Mouse (Mus musculus): ENCODE data around the gene Sgcb. TPM values are rescaled to one million over a fixed set of nuclear protein-coding genes. Genes with fewer than 3 reads are reported as not detected.

Sgcb gene
- 38.1 and 39.7 TPM in 2 replicates for polyA plus RNA-seq (2015; fragmentation: Nextera tagmentation; extraction: Ambion mirVana)

DNA sequence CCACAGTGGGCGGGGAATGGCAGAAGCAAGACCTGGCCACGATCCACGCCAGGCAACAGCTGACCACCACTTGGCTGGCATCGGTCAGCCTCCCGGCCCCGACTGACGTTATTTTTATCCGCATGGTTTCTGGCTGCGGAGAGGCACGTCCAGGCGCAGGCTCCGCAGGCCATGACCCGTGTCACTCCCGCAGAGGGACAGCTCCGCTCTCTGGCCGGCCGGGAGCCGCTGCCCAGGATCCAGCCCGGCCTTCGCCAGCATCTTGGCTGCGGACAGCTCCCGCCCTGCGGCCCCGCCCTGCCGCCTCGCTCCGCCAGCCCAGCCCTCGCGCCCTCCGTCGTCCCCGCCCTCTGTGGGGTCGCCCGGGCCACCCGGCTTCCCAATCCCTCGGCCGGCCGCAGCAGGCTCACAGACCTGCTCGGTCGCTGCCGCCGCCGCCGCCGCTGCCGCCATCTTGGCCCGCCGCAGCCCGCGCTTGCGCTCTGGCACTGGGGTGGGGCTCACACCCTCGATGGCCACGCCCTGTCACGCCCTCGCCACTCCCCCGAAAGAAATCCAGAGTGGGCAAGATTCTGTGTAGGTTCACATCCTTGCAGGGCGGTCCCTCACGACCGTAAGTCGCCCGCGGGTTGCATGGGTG lies at the start of gene Sgcb:
Gene Sgcb, minus strand, starts transcription at position 530 of the 640 bp plus-strand sequence.
- Histone ChIP-seq H3K9me3 (no peaks in the 10 kb centered on the region), H3K4me1 (replicated peaks) (peaks cover 31% of the 10 kb centered on the region), H3K36me3 (peaks cover 4% of the 10 kb centered on the region), H3K4me3 (peak within 1 kb of the TSS; percentile 86), H3K27ac (replicated peaks) (peak within 1 kb of the TSS; percentile 72), H3K27me3 (peaks cover 52% of the 10 kb centered on the region), H3K9ac (peak within 1 kb of the TSS; percentile 92), H3K4me2 (peak within 1 kb of the TSS; percentile 85)
- under 1% methylated on average over 46 of the region's 62 CpGs for WGBS
- ATAC-seq (ENCODE audit: low read depth): peak; percentile 80

DNA sequence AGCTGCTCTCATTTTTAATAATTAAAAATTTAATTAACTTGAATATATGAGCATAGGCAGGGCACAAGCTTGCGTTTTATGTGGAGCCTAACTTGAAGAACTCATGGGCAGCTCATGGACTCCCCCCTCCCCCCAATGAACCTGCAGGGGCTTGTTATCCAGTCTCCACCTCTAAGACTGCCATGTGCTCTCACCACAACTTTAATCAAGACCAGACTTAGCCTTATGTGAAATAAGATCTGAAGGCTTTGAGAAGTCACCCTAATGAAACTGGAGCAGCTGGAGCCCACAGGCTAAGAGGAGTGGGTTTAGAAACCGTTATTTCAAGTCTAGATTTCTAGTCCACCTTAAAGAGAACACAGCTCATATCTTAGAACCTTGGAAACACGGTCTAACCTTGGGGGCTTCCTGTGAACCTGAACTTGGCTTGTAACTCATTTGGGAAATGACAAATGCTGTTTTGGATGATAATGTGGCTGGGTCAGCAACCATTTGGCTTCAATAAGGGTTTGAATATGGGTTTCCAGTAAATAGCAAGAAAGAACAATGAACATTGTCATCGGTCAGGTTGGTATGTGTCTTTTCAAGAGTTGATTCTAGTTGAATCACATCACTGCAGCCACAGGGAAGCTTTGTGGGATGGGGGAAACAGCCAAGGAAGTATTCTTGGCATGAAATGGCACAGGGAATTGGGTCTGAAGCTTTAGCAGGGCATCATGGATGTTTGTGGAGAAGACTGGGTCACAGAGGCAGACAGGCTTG lies 46.8 kb upstream of the Sgcb start:
- Histone ChIP-seq H3K9ac (no peak overlapping the region), H3K27ac (replicated peaks) (no peak overlapping the region), H3K36me3 (no peaks in the 10 kb centered on the region), H3K4me3 (no peak overlapping the region), H3K4me1 (replicated peaks) (no peaks in the 10 kb centered on the region), H3K4me2 (no peak overlapping the region), H3K9me3 (no peaks in the 10 kb centered on the region), H3K27me3 (no peaks in the 10 kb centered on the region)
- WGBS: 83% methylated on average over 4 of the region's 4 CpGs
- ATAC-seq (ENCODE audit: low read depth): no peak

GRCm38 (mm10) chr5:73693778-73694177 lies 46.2 kb upstream of the Sgcb start:
- H3K4me3 ChIP-seq: no peak overlapping the region
- 86% methylated on average over 1 of the region's 1 CpGs for WGBS
- no peaks in the 10 kb centered on the region for H3K27me3 ChIP-seq
- H3K9ac ChIP-seq: no peak overlapping the region
- H3K9me3 ChIP-seq: no peaks in the 10 kb centered on the region
- ATAC-seq (ENCODE audit: low read depth): no peak
- no peaks in the 10 kb centered on the region for H3K4me1 ChIP-seq (replicated peaks)
- no peak overlapping the region for H3K27ac ChIP-seq (replicated peaks)
- H3K4me2 ChIP-seq: no peak overlapping the region
- H3K36me3 ChIP-seq: no peaks in the 10 kb centered on the region

DNA sequence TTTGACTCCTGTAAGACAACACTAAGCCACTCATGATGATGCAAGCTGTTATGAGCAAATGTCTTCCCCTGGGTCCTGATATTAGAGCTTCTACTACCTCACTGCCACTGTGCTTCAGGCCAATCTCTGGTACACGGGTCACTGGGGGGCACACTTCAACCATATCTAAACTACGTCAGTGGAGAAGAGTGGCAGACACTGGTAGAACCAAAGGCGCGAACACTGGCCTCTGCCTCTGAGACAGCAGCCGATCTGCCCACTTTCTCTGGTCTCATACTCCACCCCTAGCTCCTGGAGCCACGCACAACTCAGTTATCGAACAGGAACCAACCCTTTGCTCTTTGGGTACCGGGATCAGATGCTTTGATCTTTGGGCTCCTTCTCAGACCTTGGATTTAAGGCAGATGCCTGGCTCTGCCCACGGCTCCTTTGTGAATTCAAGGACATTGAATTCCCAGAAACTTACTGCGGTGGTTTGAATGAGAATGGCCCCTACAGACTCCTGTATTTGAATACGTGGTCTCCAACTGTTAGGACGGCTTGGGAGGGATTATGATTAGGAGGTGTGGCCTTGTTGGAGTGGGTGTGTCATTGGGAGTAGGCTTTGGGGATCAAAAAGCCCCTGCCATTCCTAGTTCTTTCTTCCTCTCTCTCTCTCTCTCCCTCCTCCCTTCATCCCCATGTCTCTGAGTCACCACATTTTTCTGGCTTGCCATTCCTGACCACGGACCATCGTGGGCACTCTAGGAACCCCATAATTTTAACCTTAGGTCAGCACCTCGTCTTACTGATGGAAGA lies 44.3 kb upstream of the Sgcb start:
- no peaks in the 10 kb centered on the region for H3K4me1 ChIP-seq (replicated peaks)
- no peak for ATAC-seq (ENCODE audit: low read depth)
- 39% methylated on average over 15 of the region's 15 CpGs for WGBS
- no peak overlapping the region for H3K4me3 ChIP-seq
- H3K27me3 ChIP-seq: no peaks in the 10 kb centered on the region; the same call in 1 of the 2 replicates
- H3K27ac ChIP-seq (replicated peaks): no peak overlapping the region
- no peak overlapping the region for H3K9ac ChIP-seq
- no peak overlapping the region for H3K4me2 ChIP-seq
- no peaks in the 10 kb centered on the region for H3K9me3 ChIP-seq
- no peaks in the 10 kb centered on the region for H3K36me3 ChIP-seq

- Histone ChIP-seq H3K27ac (replicated peaks) (no peak overlapping the region), H3K27me3 (no peaks in the 10 kb centered on the region; the same call in 1 of the 2 replicates), H3K36me3 (no peaks in the 10 kb centered on the region), H3K9me3 (no peaks in the 10 kb centered on the region), H3K4me2 (no peak overlapping the region), H3K4me3 (no peak overlapping the region), H3K9ac (no peak overlapping the region), H3K4me1 (replicated peaks) (no peaks in the 10 kb centered on the region)
- no peak for ATAC-seq (ENCODE audit: low read depth)
- WGBS: 53% methylated on average over 2 of the region's 2 CpGs
Observed at GRCm38 (mm10) chr5:73690146-73690545, 42.6 kb upstream of the Sgcb start.

GRCm38 (mm10) chr5:73688576-73688975 lies 41.0 kb upstream of the Sgcb start:
- no peak for ATAC-seq (ENCODE audit: low read depth)
- Histone ChIP-seq H3K4me3 (no peak overlapping the region), H3K27ac (replicated peaks) (no peak overlapping the region), H3K36me3 (no peaks in the 10 kb centered on the region), H3K4me2 (no peak overlapping the region), H3K9ac (no peak overlapping the region), H3K27me3 (no peaks in the 10 kb centered on the region; the same call in 1 of the 2 replicates), H3K9me3 (no peaks in the 10 kb centered on the region), H3K4me1 (replicated peaks) (no peaks in the 10 kb centered on the region)
- 93% methylated on average over 1 of the region's 1 CpGs for WGBS

DNA sequence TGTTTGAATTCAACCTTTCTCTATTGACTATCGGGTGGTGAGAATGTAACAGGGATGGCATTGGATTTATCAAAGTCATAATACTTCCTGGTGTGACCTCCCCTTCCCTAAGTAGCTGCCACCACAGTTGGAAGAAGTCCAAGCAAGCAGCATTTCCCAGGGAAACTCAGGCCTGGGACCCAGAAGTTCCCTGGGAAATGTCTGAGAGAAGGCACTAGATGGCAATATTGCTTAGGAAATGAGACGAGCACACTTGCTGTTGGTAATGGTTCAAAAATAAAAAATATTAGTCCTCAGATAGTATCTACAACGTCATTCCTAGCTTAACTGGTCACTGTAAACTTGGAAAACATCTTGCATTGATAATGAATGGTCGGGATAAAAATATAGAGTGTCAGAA lies 38.6 kb upstream of the Sgcb start:
- WGBS: 31% methylated on average over 4 of the region's 4 CpGs

DNA sequence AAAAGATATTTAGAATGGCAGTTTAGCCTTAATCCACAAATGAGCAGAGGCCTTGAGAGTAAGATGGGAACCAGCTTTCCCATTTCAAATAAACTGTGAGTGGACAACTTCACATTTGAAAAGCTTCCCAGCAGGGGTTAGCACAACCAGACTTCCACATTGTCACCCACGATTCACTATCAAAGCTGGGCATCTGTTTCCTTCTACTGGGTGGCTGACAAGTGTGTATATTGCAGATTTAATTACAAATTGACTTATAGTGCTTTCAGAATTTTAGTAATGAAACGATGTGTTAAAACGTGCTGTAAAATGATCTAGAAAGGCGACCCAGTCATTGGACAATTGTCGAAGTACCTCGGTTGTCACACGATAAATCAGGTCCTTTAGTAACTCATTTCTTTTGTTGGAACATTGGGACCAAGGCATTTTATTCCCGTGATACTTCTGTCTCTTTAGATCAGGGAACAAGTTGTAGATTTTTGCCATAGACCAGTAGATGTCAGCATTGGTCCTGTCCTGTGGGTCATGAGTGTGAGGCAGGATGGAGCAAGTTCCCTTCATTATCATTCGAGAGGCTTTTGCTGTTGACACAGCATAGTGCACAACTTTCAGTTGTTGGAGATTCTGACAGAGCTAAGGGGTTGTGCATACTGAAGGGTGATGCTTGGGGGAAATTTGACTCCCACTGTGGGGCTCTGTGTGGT lies 36.3 kb upstream of the Sgcb start:
- Histone ChIP-seq H3K4me2 (no peak overlapping the region), H3K4me1 (replicated peaks) (no peaks in the 10 kb centered on the region), H3K9ac (no peak overlapping the region), H3K4me3 (no peak overlapping the region), H3K27me3 (no peaks in the 10 kb centered on the region; the same call in 1 of the 2 replicates), H3K36me3 (no peaks in the 10 kb centered on the region), H3K27ac (replicated peaks) (no peak overlapping the region), H3K9me3 (no peaks in the 10 kb centered on the region)
- no peak for ATAC-seq (ENCODE audit: low read depth)
- WGBS: 50% methylated on average over 9 of the region's 9 CpGs

More for the DNA sequence above, 38.6 kb upstream of the Sgcb start:
- Histone ChIP-seq H3K4me3 (no peak overlapping the region), H3K36me3 (no peaks in the 10 kb centered on the region), H3K9ac (no peak overlapping the region), H3K4me1 (replicated peaks) (no peaks in the 10 kb centered on the region), H3K4me2 (no peak overlapping the region), H3K9me3 (no peaks in the 10 kb centered on the region), H3K27me3 (no peaks in the 10 kb centered on the region; the same call in 1 of the 2 replicates), H3K27ac (replicated peaks) (no peak overlapping the region)
- no peak for ATAC-seq (ENCODE audit: low read depth)

DNA sequence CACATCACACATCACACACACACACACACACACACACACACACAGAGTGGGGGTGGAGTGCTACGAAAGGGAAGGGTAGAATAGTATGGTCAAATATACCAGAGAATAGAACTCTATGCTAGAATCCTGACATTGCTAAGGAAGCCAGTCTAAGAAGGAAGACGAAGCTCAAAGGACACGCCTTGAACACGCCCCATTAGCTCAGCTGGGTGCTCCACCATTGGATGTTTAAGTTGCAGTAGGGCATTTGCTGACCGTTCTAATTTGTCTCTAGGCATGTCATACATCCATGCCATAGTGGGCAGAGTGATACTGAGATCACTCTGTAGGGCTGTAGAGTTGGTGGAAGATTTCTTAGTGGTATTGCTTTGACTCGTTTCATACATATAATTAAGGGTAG lies 35.6 kb upstream of the Sgcb start:
- H3K9ac ChIP-seq: no peak overlapping the region
- no peak overlapping the region for H3K4me3 ChIP-seq
- ATAC-seq (ENCODE audit: low read depth): no peak
- H3K9me3 ChIP-seq: no peaks in the 10 kb centered on the region
- H3K4me1 ChIP-seq (replicated peaks): no peaks in the 10 kb centered on the region
- H3K4me2 ChIP-seq: no peak overlapping the region
- 86% methylated on average over 6 of the region's 6 CpGs for WGBS
- no peaks in the 10 kb centered on the region; the same call in 1 of the 2 replicates for H3K27me3 ChIP-seq
- H3K27ac ChIP-seq (replicated peaks): no peak overlapping the region
- H3K36me3 ChIP-seq: no peaks in the 10 kb centered on the region

- ATAC-seq (ENCODE audit: low read depth): no peak
- Histone ChIP-seq H3K4me1 (replicated peaks) (no peaks in the 10 kb centered on the region), H3K9ac (no peak overlapping the region), H3K27ac (replicated peaks) (no peak overlapping the region), H3K4me3 (no peak overlapping the region), H3K4me2 (no peak overlapping the region), H3K27me3 (no peaks in the 10 kb centered on the region), H3K36me3 (no peaks in the 10 kb centered on the region), H3K9me3 (no peaks in the 10 kb centered on the region)
- WGBS: 64% methylated on average over 13 of the region's 13 CpGs
Observed at GRCm38 (mm10) chr5:73676626-73677025, 29.0 kb upstream of the Sgcb start.

DNA sequence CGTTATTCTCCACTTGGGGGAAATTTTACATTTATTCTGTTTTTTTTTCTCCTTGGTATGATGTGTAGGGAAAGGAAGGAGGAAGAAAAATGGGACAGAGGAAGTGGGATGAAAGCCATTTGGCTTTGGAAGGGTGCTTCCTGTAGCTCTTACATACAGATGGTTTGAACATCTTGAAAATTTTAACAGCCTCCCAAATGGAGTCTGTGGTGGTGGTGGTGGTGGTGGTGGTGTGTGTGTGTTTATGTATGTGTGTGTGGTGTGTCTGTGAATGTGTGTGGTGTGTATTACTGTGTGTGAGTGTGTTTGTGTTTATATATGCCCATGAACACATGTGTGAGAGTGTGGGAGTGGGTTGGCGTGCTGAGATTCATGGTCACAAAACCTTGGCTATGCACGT lies 28.0 kb upstream of the Sgcb start:
- no peak overlapping the region for H3K27ac ChIP-seq (replicated peaks)
- H3K4me2 ChIP-seq: no peak overlapping the region
- no peaks in the 10 kb centered on the region for H3K36me3 ChIP-seq
- ATAC-seq (ENCODE audit: low read depth): no peak
- no peaks in the 10 kb centered on the region for H3K27me3 ChIP-seq
- 88% methylated on average over 3 of the region's 3 CpGs for WGBS
- H3K4me3 ChIP-seq: no peak overlapping the region
- H3K9ac ChIP-seq: no peak overlapping the region
- H3K4me1 ChIP-seq (replicated peaks): no peaks in the 10 kb centered on the region
- H3K9me3 ChIP-seq: no peaks in the 10 kb centered on the region

All from neural tube, embryonic 13.5 days (tissue).